Mouse (Mus musculus) MEL (cell line): ENCODE measurements around the gene 4933402J07Rik. TPM values are rescaled to one million over a fixed set of nuclear protein-coding genes. Genes with fewer than 3 reads are reported as not detected.

Source experiments
- DNase-seq: peaks from one replicate; pipeline ENCODE4 v3.0.0; 2011; ENCODE audit warnings: low read depth, low spot score
- H3K27ac ChIP-seq: 2 replicates; pipeline ENCODE4 v1.5.1; 2012; ENCODE audit warnings: low read depth, mild to moderate bottlenecking, control low read depth, low read length, moderate library complexity; ENCODE audit not compliant: control insufficient read depth
- H3K27me3 ChIP-seq, 2 experiments: fragments of 150-350 bp in 1 of 2; sonication (generic) in 1 of 2; 2 replicates each; pipeline ENCODE4 v1.6.1; 2012; ENCODE audit warnings: low read length in 2 of 2, mild to moderate bottlenecking in 2 of 2, improper control_type of control experiment in 1 of 2, moderate library complexity in 1 of 2; ENCODE audit not compliant: insufficient read depth in 2 of 2, control insufficient read depth in 1 of 2
- H3K36me3 ChIP-seq, 2 experiments: 2 replicates each; pipeline ENCODE4 v1.6.1; 2012 to 2014; ENCODE audit warnings: low read length in 2 of 2, improper control_type of control experiment in 1 of 2, inconsistent platforms in 1 of 2, mild to moderate bottlenecking in 1 of 2; ENCODE audit not compliant: insufficient read depth in 2 of 2, control insufficient read depth in 1 of 2
- H3K4me1 ChIP-seq, 2 experiments: fragments of 150-350 bp in 1 of 2; sonication (generic) in 1 of 2; 2 replicates each; pipeline ENCODE4 v1.6.1; 2012; ENCODE audit warnings: low read length in 2 of 2, improper control_type of control experiment in 1 of 2, mild to moderate bottlenecking in 1 of 2; ENCODE audit not compliant: insufficient read depth in 2 of 2, control insufficient read depth in 1 of 2
- H3K4me3 ChIP-seq, 2 experiments: fragments of 150-350 bp in 1 of 2; sonication (generic) in 1 of 2; 2 replicates each; pipeline ENCODE4 v1.5.1; 2012; ENCODE audit warnings: low read depth in 2 of 2, low read length in 2 of 2, mild to moderate bottlenecking in 2 of 2, moderate library complexity in 2 of 2, control low read depth in 1 of 2, improper control_type of control experiment in 1 of 2; ENCODE audit not compliant: control insufficient read depth in 1 of 2, insufficient read depth in 1 of 2
- H3K79me2 ChIP-seq: 2 replicates; pipeline ENCODE4 v1.6.1; 2012; ENCODE audit warnings: mild to moderate bottlenecking, low read length, moderate library complexity; ENCODE audit not compliant: control insufficient read depth, poor library complexity, insufficient read depth
- H3K9ac ChIP-seq: 2 replicates; pipeline ENCODE4 v1.6.1; 2012; ENCODE audit warnings: low read depth, mild to moderate bottlenecking, control low read depth, low read length, moderate library complexity; ENCODE audit not compliant: control insufficient read depth, poor library complexity, severe bottlenecking
- H3K9me3 ChIP-seq: fragments of 150-350 bp; sonication (generic); replicated peaks from 2 replicates; pipeline ENCODE4 v1.6.1; 2012; ENCODE audit warnings: mild to moderate bottlenecking, low read length, improper control_type of control experiment, moderate library complexity; ENCODE audit not compliant: insufficient read depth
- CHD1 ChIP-seq: IDR thresholded peaks from 2 replicates; pipeline ENCODE4 v1.6.1; 2012; ENCODE audit warnings: low read depth, mild to moderate bottlenecking, inconsistent platforms, low read length, improper control_type of control experiment
- CHD2 ChIP-seq: IDR thresholded peaks from 2 replicates; pipeline ENCODE4 v1.6.1; 2011; ENCODE audit warnings: low read length, improper control_type of control experiment
- CTCF ChIP-seq, 3 experiments: IDR thresholded peaks in 2 of 3; conservative IDR thresholded peaks in 1 of 3; 2 replicates each; pipeline ENCODE4 v1.5.1; 2011 to 2012; ENCODE audit warnings: low read length in 3 of 3, low read depth in 2 of 3, mild to moderate bottlenecking in 2 of 3, improper control_type of control experiment in 1 of 3, inconsistent platforms in 1 of 3, mixed read lengths in 1 of 3, moderate library complexity in 1 of 3; ENCODE audit not compliant: control insufficient read depth in 1 of 3, insufficient read depth in 1 of 3, poor library complexity in 1 of 3, severe bottlenecking in 1 of 3
- GABPA ChIP-seq: IDR thresholded peaks from 2 replicates; pipeline ENCODE4 v1.6.1; 2012; ENCODE audit warnings: low read depth, mild to moderate bottlenecking, inconsistent platforms, low read length, improper control_type of control experiment, moderate library complexity
- GATA1 ChIP-seq: IDR thresholded peaks from 2 replicates; pipeline ENCODE4 v1.6.1; 2011; ENCODE audit warnings: low read depth, low read length, improper control_type of control experiment
- JUND ChIP-seq: IDR thresholded peaks from 2 replicates; pipeline ENCODE4 v1.6.1; 2011; ENCODE audit warnings: low read depth, mild to moderate bottlenecking, improper control_type of control experiment, low read length
- KAT2A ChIP-seq: conservative IDR thresholded peaks from 2 replicates; pipeline ENCODE4 v1.6.1; 2012; ENCODE audit warnings: low read depth, low read length, improper control_type of control experiment, inconsistent platforms
- MAFK ChIP-seq: IDR thresholded peaks from 2 replicates; pipeline ENCODE4 v1.6.1; 2011; ENCODE audit warnings: low read depth, mild to moderate bottlenecking, low read length, improper control_type of control experiment, borderline replicate concordance
- MYC ChIP-seq: IDR thresholded peaks from 2 replicates; pipeline ENCODE4 v1.6.1; 2011; ENCODE audit warnings: low read depth, mild to moderate bottlenecking, low read length, improper control_type of control experiment, moderate library complexity
- NELFE ChIP-seq: IDR thresholded peaks from 2 replicates; pipeline ENCODE4 v1.6.1; 2011; ENCODE audit warnings: low read depth, low read length, improper control_type of control experiment
- NRF1 ChIP-seq: IDR thresholded peaks from 2 replicates; pipeline ENCODE4 v1.6.1; 2014; ENCODE audit warnings: low read depth, mild to moderate bottlenecking, inconsistent platforms, low read length, improper control_type of control experiment, moderate library complexity; ENCODE audit not compliant: poor library complexity, insufficient read depth, severe bottlenecking
- POLR2A ChIP-seq, 2 experiments: IDR thresholded peaks; 2 replicates each; pipeline ENCODE4 v1.6.1; 2011 to 2012; ENCODE audit warnings: low read length in 2 of 2, mild to moderate bottlenecking in 2 of 2, control low read depth in 1 of 2, improper control_type of control experiment in 1 of 2, low read depth in 1 of 2, moderate library complexity in 1 of 2; ENCODE audit not compliant: control insufficient read depth in 1 of 2, insufficient read depth in 1 of 2, poor library complexity in 1 of 2
- POLR2AphosphoS2 ChIP-seq: IDR thresholded peaks from 2 replicates; pipeline ENCODE4 v1.6.1; 2011; ENCODE audit warnings: low read length, improper control_type of control experiment
- POLR2AphosphoS5 ChIP-seq: IDR thresholded peaks from 2 replicates; pipeline ENCODE4 v1.6.1; 2012; ENCODE audit warnings: low read depth, borderline replicate concordance, mild to moderate bottlenecking, inconsistent platforms, low read length, moderate library complexity, mixed read lengths
- SIN3A ChIP-seq: IDR thresholded peaks from 2 replicates; pipeline ENCODE4 v1.6.1; 2012; ENCODE audit warnings: low read length, improper control_type of control experiment, inconsistent platforms
- TAL1 ChIP-seq: IDR thresholded peaks from 2 replicates; pipeline ENCODE4 v1.6.1; 2012; ENCODE audit warnings: mild to moderate bottlenecking, inconsistent platforms, low read length, moderate library complexity, mixed read lengths
- TCF12 ChIP-seq: IDR thresholded peaks from 2 replicates; pipeline ENCODE4 v1.6.1; 2014; ENCODE audit warnings: low read depth, mild to moderate bottlenecking, inconsistent platforms, low read length, improper control_type of control experiment, moderate library complexity
- ZC3H11A ChIP-seq: IDR thresholded peaks from 2 replicates; pipeline ENCODE4 v1.6.1; 2012; ENCODE audit warnings: low read depth, mild to moderate bottlenecking, inconsistent platforms, low read length, improper control_type of control experiment
- ZKSCAN1 ChIP-seq: IDR thresholded peaks from 2 replicates; pipeline ENCODE4 v1.6.1; 2012; ENCODE audit warnings: low read depth, mild to moderate bottlenecking, inconsistent platforms, low read length, improper control_type of control experiment, moderate library complexity
- polyA plus RNA-seq, 2 experiments: library from polyadenylated mRNA; stranded (reverse) in 1 of 2; unstranded in 1 of 2; fragments of >175 nt in 1 of 2; fragments of >200 nt in 1 of 2; gene quantifications; 2 replicates each; pipeline versions ENCODE4 v1.2.1 to v1.2.4; 2012; ENCODE audit warnings: low replicate concordance in 2 of 2, low read depth in 1 of 2; ENCODE audit not compliant: insufficient read length in 2 of 2, insufficient read depth in 1 of 2, missing spikeins in 1 of 2
- total RNA-seq: library from RNA; depleted of rRNA; stranded (reverse); fragments of 300-350 nt; gene quantifications from 2 replicates; pipeline ENCODE4 v1.2.3, GENCODE M21; 2012; rRNA removed

The 4933402J07Rik gene
- total and polyA plus RNA-seq, 3 experiments: not detected

DNA sequence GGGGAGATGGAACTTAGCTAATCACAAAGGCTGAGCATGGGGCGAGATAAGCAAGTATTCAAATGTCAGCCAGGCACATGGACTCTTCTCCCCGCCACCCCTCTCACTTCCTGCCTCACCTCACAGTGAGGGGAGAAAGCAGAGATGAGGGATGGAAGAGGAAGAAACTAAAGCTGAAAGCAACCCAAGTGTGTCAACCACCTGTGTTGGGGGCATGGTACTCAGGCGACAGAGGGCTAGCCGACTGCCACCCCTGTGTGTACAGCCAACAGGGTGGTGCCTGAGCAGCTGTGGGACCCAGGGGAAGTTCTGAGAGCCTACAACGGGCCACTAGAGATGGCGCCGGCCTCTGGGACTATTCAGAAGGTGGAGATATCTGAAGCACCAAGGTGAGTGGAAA, 68.1 kb downstream of the 4933402J07Rik start:
- TF ChIP-seq GABPA (no peak), TAL1 (no peak), CHD2 (no peak), MYC (no peak), POLR2A (IDR thresholded peaks at IDR 0.05; ENCODE audit: control insufficient read depth in 1 of 2, insufficient read depth in 1 of 2, low read depth in 1 of 2, low read length in 2 of 2, poor library complexity in 1 of 2) (no peak), NELFE (no peak)
- no peaks in the 10 kb centered on the region for H3K79me2 ChIP-seq
- no peak overlapping the region for H3K4me3 ChIP-seq
- H3K4me1 ChIP-seq: no peaks in the 10 kb centered on the region
- no peaks in the 10 kb centered on the region for H3K36me3 ChIP-seq
- H3K27ac ChIP-seq: no peak overlapping the region
- H3K9me3 ChIP-seq: no peaks in the 10 kb centered on the region
- H3K27me3 ChIP-seq: no peaks in the 10 kb centered on the region
- no peak overlapping the region for H3K9ac ChIP-seq
- no peak for DNase-seq

GRCm38 (mm10) chr8:87636226-87636742, 72.6 kb downstream of the 4933402J07Rik start:
- Histone ChIP-seq H3K36me3 (no peaks in the 10 kb centered on the region), H3K79me2 (no peaks in the 10 kb centered on the region), H3K27ac (no peak overlapping the region), H3K9ac (no peak overlapping the region), H3K27me3 (no peaks in the 10 kb centered on the region), H3K9me3 (no peaks in the 10 kb centered on the region), H3K4me1 (no peaks in the 10 kb centered on the region), H3K4me3 (no peak overlapping the region)
- TF ChIP-seq POLR2AphosphoS5 (no peak), GATA1 (no peak), NRF1 (no peak), CTCF (IDR thresholded peaks at IDR 0.05 in 2 of 3, conservative IDR thresholded peaks at IDR 0.05 in 1 of 3; ENCODE audit: control insufficient read depth in 1 of 3, insufficient read depth in 1 of 3, low read depth in 2 of 3, low read length in 3 of 3, poor library complexity in 1 of 3, severe bottlenecking in 1 of 3) (no peak), TCF12 (no peak), MAFK (no peak), ZKSCAN1 (no peak), JUND (no peak), CHD2 (no peak), KAT2A (no peak), CHD1 (no peak), ZC3H11A (no peak), POLR2AphosphoS2 (no peak), SIN3A (no peak), NELFE (no peak)
- no peak for DNase-seq

Other genes with a start within 250 kb of the 4933402J07Rik start
- not detected in 2 replicates for gene Cbln1, start 91.2 kb upstream of the 4933402J07Rik start, total RNA-seq
- gene Cbln1, start 91.2 kb upstream of the 4933402J07Rik start, polyA plus RNA-seq: not detected